ENCODE assay signal across 8 mouse cellular contexts in genomic region chr15:79037913-79038328, GRCm38 (mm10). TPM values are rescaled to one million over a fixed set of nuclear protein-coding genes. Genes with fewer than 3 reads are reported as not detected.
DNase-seq lines count a peak whose midpoint lies in the region; ATAC-seq and TF ChIP-seq lines count a peak whose summit lies in the region.

No protein-coding gene starts in this region.

- no peaks in the 10 kb centered on the region for H3K9me3 ChIP-seq in forebrain, embryonic 14.5 days (replicated peaks; ENCODE audit: control insufficient read depth, low read length)
- H3K9me3 ChIP-seq in megakaryocyte, embryonic 14.5 days, result peaks cover 13% of the 10 kb centered on the region

- 0 out of 2 replicates have a peak overlapping the region, but pooled peaks have one; percentile 7 for H3K4me2 ChIP-seq in forebrain, embryonic 14.5 days (ENCODE audit: low read length)

- intact Hi-C loops in left cerebral cortex, adult 2 months (cut with DNase I), result loop anchor here (2.0 kb wide), 1 partner anchor 33 kb away; no protein-coding TSS in a partner anchor

- peak; percentile 24; the same call in 1 of the 2 replicates for ATAC-seq in forebrain, embryonic 14.5 days

- 14% methylated on average over 14 of the region's 14 CpGs for WGBS in forebrain, embryonic 14.5 days
- WGBS in spleen, adult 2 months, result 14% methylated on average over 14 of the region's 14 CpGs

- no peak overlapping the region for H3K27ac ChIP-seq in forebrain, embryonic 14.5 days (ENCODE audit: low read depth, low read length)
- no peak overlapping the region for H3K27ac ChIP-seq in left cerebral cortex, adult 2 months
- no peak overlapping the region for H3K27ac ChIP-seq in spleen, adult 2 months (ENCODE audit: insufficient read depth, low read length)

- H3K4me1 ChIP-seq in forebrain, embryonic 14.5 days (ENCODE audit: control insufficient read depth, insufficient read depth, low read length), result peaks cover 3% of the 10 kb centered on the region; the same call in 1 of the 2 replicates
- peaks cover 56% of the 10 kb centered on the region for H3K4me1 ChIP-seq in megakaryocyte, embryonic 14.5 days
- H3K4me1 ChIP-seq in spleen, adult 2 months (ENCODE audit: control insufficient read depth, insufficient read depth, insufficient read length), result peaks cover 7% of the 10 kb centered on the region

- no peak overlapping the region for H3K4me3 ChIP-seq in forebrain, embryonic 14.5 days (ENCODE audit: low read depth, low read length)
- no peak overlapping the region for H3K4me3 ChIP-seq in left cerebral cortex, adult 2 months
- H3K4me3 ChIP-seq in megakaryocyte, embryonic 14.5 days (replicated peaks), result peak overlapping the region; percentile 89
- H3K4me3 ChIP-seq in spleen, adult 2 months (ENCODE audit: extremely low read depth, insufficient read depth, insufficient read length), result no peak overlapping the region

- TF ChIP-seq CTCF in left cerebral cortex, adult 2 months (IDR thresholded peaks at IDR 0.05), result peak; percentile 92
- TF ChIP-seq CTCF in spleen, adult 2 months (IDR thresholded peaks at IDR 0.05; ENCODE audit: extremely low read depth, insufficient read depth, insufficient read length, insufficient replicate concordance), result peak; percentile 85

- DNase-seq in layer of hippocampus, adult 11-12 months (ENCODE audit: low spot score), result peak; percentile 74
- DNase-seq in layer of hippocampus, postnatal 14 days (ENCODE audit: low spot score in 2 of 2), result no peak
- DNase-seq in cerebellum, adult 11-12 months, result peak; percentile 68
- DNase-seq in forebrain, embryonic 14.5 days (ENCODE audit: low spot score), result peak; percentile 72
- peak; percentile 84 for DNase-seq in heart, postnatal 4 days
- DNase-seq in left cerebral cortex, adult 2 months (ENCODE audit: extremely low spot score in 1 of 2, low spot score in 2 of 2), result peak; percentile 68 to 79
- DNase-seq in spleen, adult 2 months (ENCODE audit: low read depth in 1 of 2, low spot score in 2 of 2), result peak in 1 of 2 experiments; percentile 56

- peaks cover 24% of the 10 kb centered on the region for H3K27me3 ChIP-seq in forebrain, embryonic 14.5 days (replicated peaks; ENCODE audit: control insufficient read depth, insufficient read depth, low read length)
- H3K27me3 ChIP-seq in megakaryocyte, embryonic 14.5 days (replicated peaks), result peaks cover 66% of the 10 kb centered on the region
- H3K27me3 ChIP-seq in spleen, adult 2 months (ENCODE audit: control insufficient read depth, insufficient read depth, low read length), result peaks cover 8% of the 10 kb centered on the region

- H3K9ac ChIP-seq in forebrain, embryonic 14.5 days (ENCODE audit: low read length), result no peak overlapping the region

- no peaks in the 10 kb centered on the region for H3K36me3 ChIP-seq in forebrain, embryonic 14.5 days (ENCODE audit: control insufficient read depth, insufficient read depth, low read length)
- H3K36me3 ChIP-seq in megakaryocyte, embryonic 14.5 days (replicated peaks; ENCODE audit: low read length), result peaks cover 21% of the 10 kb centered on the region
- H3K36me3 ChIP-seq in spleen, adult 2 months (ENCODE audit: control insufficient read depth, insufficient read depth, low read length), result no peaks in the 10 kb centered on the region

- TF ChIP-seq POLR2A in spleen, adult 2 months (IDR thresholded peaks at IDR 0.05; ENCODE audit: low read depth, low read length), result no peak

RNA-seq across cellular contexts. Expression of gene Galr3, which starts 3.8 kb away (rescaled TPM):
- total RNA-seq in layer of hippocampus, postnatal 14 days (2021), result under 1 TPM in 1 of 2 experiments, not detected in 1; 0.72 TPM
- polyA plus RNA-seq in forebrain, embryonic 14.5 days (2014; fragmentation: Nextera tagmentation; extraction: Ambion mirVana), result not detected in 2 replicates
- total RNA-seq in heart, postnatal 4 days (2021), result not detected
- total RNA-seq in left cerebral cortex, adult 2 months (2021), result under 1 TPM in 1 of 2 experiments, not detected in 1; 0.84 TPM
- polyA plus RNA-seq in megakaryocyte, embryonic 14.5 days (2012; ENCODE audit: insufficient read depth, low replicate concordance), result 10.8 and 18.1 TPM in 2 replicates
- 0.39 and 1.0 TPM in 2 replicates for polyA plus RNA-seq in spleen, adult 2 months (2012; rRNA removed)

RNA-seq across cellular contexts. Expression of gene H1f0, which starts 9.7 kb away (rescaled TPM):
- 10 to 100 TPM; 88.8 to 94.3 TPM for total RNA-seq in layer of hippocampus, postnatal 14 days (2021)
- 155 and 238 TPM in 2 replicates for polyA plus RNA-seq in forebrain, embryonic 14.5 days (2014; fragmentation: Nextera tagmentation; extraction: Ambion mirVana)
- 100 to 1,000 TPM; 262 to 304 TPM for total RNA-seq in heart, postnatal 4 days (2021)
- total RNA-seq in left cerebral cortex, adult 2 months (2021), result 10 to 100 TPM; 80.4 to 81.1 TPM
- 211 and 406 TPM in 2 replicates for polyA plus RNA-seq in megakaryocyte, embryonic 14.5 days (2012; ENCODE audit: insufficient read depth, low replicate concordance)
- 14.3 and 25.4 TPM in 2 replicates for polyA plus RNA-seq in spleen, adult 2 months (2012; rRNA removed)

RNA-seq across cellular contexts. Expression of gene Ankrd54, which starts 24.8 kb away (rescaled TPM):
- total RNA-seq in layer of hippocampus, postnatal 14 days (2021), result 10 to 100 TPM; 18.9 to 19.0 TPM
- 51.3 and 53.3 TPM in 2 replicates for polyA plus RNA-seq in forebrain, embryonic 14.5 days (2014; fragmentation: Nextera tagmentation; extraction: Ambion mirVana)
- 10 to 100 TPM; 11.8 to 12.7 TPM for total RNA-seq in heart, postnatal 4 days (2021)
- 10 to 100 TPM; 19.7 to 19.8 TPM for total RNA-seq in left cerebral cortex, adult 2 months (2021)
- 32.5 and 90.9 TPM in 2 replicates for polyA plus RNA-seq in megakaryocyte, embryonic 14.5 days (2012; ENCODE audit: insufficient read depth, low replicate concordance)
- polyA plus RNA-seq in spleen, adult 2 months (2012; rRNA removed), result 57.3 and 78.9 TPM in 2 replicates

RNA-seq across cellular contexts. Expression of gene Eif3l, which starts 37.1 kb away (rescaled TPM):
- 10 to 100 TPM; 82.2 to 83.1 TPM for total RNA-seq in layer of hippocampus, postnatal 14 days (2021)
- 191 and 209 TPM in 2 replicates for polyA plus RNA-seq in forebrain, embryonic 14.5 days (2014; fragmentation: Nextera tagmentation; extraction: Ambion mirVana)
- 100 to 1,000 TPM; 103 to 109 TPM for total RNA-seq in heart, postnatal 4 days (2021)
- total RNA-seq in left cerebral cortex, adult 2 months (2021), result 10 to 100 TPM; 62.5 to 66.6 TPM
- 9.1 and 10.8 TPM in 2 replicates for polyA plus RNA-seq in megakaryocyte, embryonic 14.5 days (2012; ENCODE audit: insufficient read depth, low replicate concordance)
- 85.7 and 97.2 TPM in 2 replicates for polyA plus RNA-seq in spleen, adult 2 months (2012; rRNA removed)

Comparison
In these comparisons a context has a peak if more than half of its experiments do, and no peak if none do; other contexts are left out.
1. DNase-seq: peak in layer of hippocampus, adult 11-12 months (single experiment), cerebellum, adult 11-12 months (single experiment), forebrain, embryonic 14.5 days (single experiment), heart, postnatal 4 days (single experiment) and left cerebral cortex, adult 2 months (2 of 2); none in layer of hippocampus, postnatal 14 days (0 of 2).